Mouse (Mus musculus) heart, embryonic 15.5 days (tissue): Measurements from ENCODE around the gene Vma21-ps. TPM values are rescaled to one million over a fixed set of nuclear protein-coding genes. Genes with fewer than 3 reads are reported as not detected.
"Not testable (repeated sequence)": the region's sequence is repeated elsewhere in the genome, so short reads cannot be mapped to it uniquely, and the experiment has no call there.

Experiments
- ATAC-seq: fragments of 200-750 bp; cut with Nextera tagmentation; replicated peaks from 2 replicates; pipeline ENCODE4 v1.8.0; 2017; ENCODE audit warnings: low read depth, moderate TSS enrichment; ENCODE audit not compliant: insufficient number of reproducible peaks, insufficient read depth, low FRiP score
- H3K27ac ChIP-seq: fragments of 300-500 bp; sonication (generic); 2 replicates; pipeline ENCODE4 v1.5.1; 2015; ENCODE audit warnings: mild to moderate bottlenecking, inconsistent platforms
- H3K27me3 ChIP-seq: fragments of 300-500 bp; sonication (generic); 2 replicates; pipeline ENCODE4 v1.6.1; 2015; ENCODE audit warnings: inconsistent platforms
- H3K36me3 ChIP-seq: fragments of 300-500 bp; sonication (generic); 2 replicates; pipeline ENCODE4 v1.6.1; 2015; ENCODE audit warnings: mild to moderate bottlenecking, inconsistent platforms
- H3K4me1 ChIP-seq: fragments of 300-500 bp; sonication (generic); replicated peaks from 2 replicates; pipeline ENCODE4 v1.6.1; 2015; ENCODE audit warnings: inconsistent platforms
- H3K4me2 ChIP-seq: fragments of 300-500 bp; sonication (generic); 2 replicates; pipeline ENCODE4 v1.6.1; 2015; ENCODE audit warnings: inconsistent platforms, mild to moderate bottlenecking, moderate library complexity
- H3K4me3 ChIP-seq: fragments of 300-500 bp; sonication (generic); 2 replicates; pipeline ENCODE4 v1.5.1; 2015; ENCODE audit warnings: mild to moderate bottlenecking, inconsistent platforms
- H3K9ac ChIP-seq: fragments of 300-500 bp; sonication (generic); 2 replicates; pipeline ENCODE4 v1.6.1; 2015; ENCODE audit warnings: mild to moderate bottlenecking, inconsistent platforms
- H3K9me3 ChIP-seq: fragments of 300-500 bp; sonication (generic); replicated peaks from 2 replicates; pipeline ENCODE4 v1.6.1; 2016; ENCODE audit warnings: inconsistent platforms
- WGBS: fragments of 180-500 bp; shearing (Covaris S2); methylation state at CpG from one replicate; pipeline ENCODE4 v1.1.7; 2015; ENCODE audit warnings: mixed read lengths; 5-methylcytosine and 5-hydroxymethylcytosine counted together
- polyA plus RNA-seq: library from polyadenylated mRNA; unstranded; fragments of >200 nt; fragmentation: Nextera tagmentation; extraction: Ambion mirVana; gene quantifications from 2 replicates; pipeline ENCODE4 v1.2.1, GENCODE M21; 2015

Vma21-ps gene
- 1.5 and 1.8 TPM in 2 replicates for polyA plus RNA-seq

GRCm38 (mm10) chr4:52497144-52497543, at the start of gene Vma21-ps:
TSS of gene Vma21-ps (minus strand) at chr4:52497244.
- not testable (repeated sequence) for H3K36me3 ChIP-seq, H3K27ac ChIP-seq, H3K4me3 ChIP-seq, H3K9me3 ChIP-seq, H3K9ac ChIP-seq, ATAC-seq, H3K27me3 ChIP-seq, H3K4me1 ChIP-seq, H3K4me2 ChIP-seq
- WGBS, result 91% methylated on average over 10 of the region's 10 CpGs

GRCm38 (mm10) chr4:52543001-52543400, 46.0 kb upstream of the Vma21-ps start:
- Histone ChIP-seq H3K9me3 (no peaks in the 10 kb centered on the region), H3K27me3 (no peaks in the 10 kb centered on the region), H3K9ac (no peak overlapping the region), H3K36me3 (no peaks in the 10 kb centered on the region), H3K4me2 (no peak overlapping the region), H3K4me3 (no peak overlapping the region), H3K27ac (no peak overlapping the region), H3K4me1 (no peaks in the 10 kb centered on the region)
- no peak for ATAC-seq
- 86% methylated on average over 3 of the region's 3 CpGs for WGBS

GRCm38 (mm10) chr4:52530636-52531035, 33.6 kb upstream of the Vma21-ps start:
- Histone ChIP-seq H3K4me3 (no peak overlapping the region), H3K9me3 (no peaks in the 10 kb centered on the region), H3K4me2 (no peak overlapping the region), H3K4me1 (no peaks in the 10 kb centered on the region), H3K36me3 (no peaks in the 10 kb centered on the region), H3K9ac (no peak overlapping the region), H3K27ac (no peak overlapping the region), H3K27me3 (no peaks in the 10 kb centered on the region)
- 54% methylated on average over 2 of the region's 2 CpGs for WGBS
- ATAC-seq, result no peak

GRCm38 (mm10) chr4:52526464-52526863, 29.4 kb upstream of the Vma21-ps start:
- ATAC-seq, result no peak
- H3K9me3 ChIP-seq, result no peaks in the 10 kb centered on the region

GRCm38 (mm10) chr4:52519301-52519700, 22.3 kb upstream of the Vma21-ps start:
- Histone ChIP-seq H3K36me3 (no peaks in the 10 kb centered on the region), H3K27me3 (no peaks in the 10 kb centered on the region), H3K4me1 (no peaks in the 10 kb centered on the region), H3K9ac (no peak overlapping the region), H3K4me3 (no peak overlapping the region), H3K27ac (no peak overlapping the region), H3K4me2 (no peak overlapping the region), H3K9me3 (no peaks in the 10 kb centered on the region)
- 78% methylated on average over 5 of the region's 5 CpGs for WGBS
- ATAC-seq, result no peak

More at GRCm38 (mm10) chr4:52526464-52526863, 29.4 kb upstream of the Vma21-ps start:
- H3K4me1 ChIP-seq, result no peaks in the 10 kb centered on the region
- H3K4me3 ChIP-seq, result no peak overlapping the region
- H3K27ac ChIP-seq, result no peak overlapping the region
- H3K36me3 ChIP-seq, result no peaks in the 10 kb centered on the region
- no peak overlapping the region for H3K9ac ChIP-seq
- H3K27me3 ChIP-seq, result no peaks in the 10 kb centered on the region
- H3K4me2 ChIP-seq, result no peak overlapping the region
- 72% methylated on average over 5 of the region's 5 CpGs for WGBS

GRCm38 (mm10) chr4:52517580-52517979, 20.5 kb upstream of the Vma21-ps start:
- Histone ChIP-seq H3K27ac (no peak overlapping the region), H3K36me3 (no peaks in the 10 kb centered on the region), H3K9me3 (no peaks in the 10 kb centered on the region), H3K27me3 (no peaks in the 10 kb centered on the region), H3K9ac (no peak overlapping the region), H3K4me2 (no peak overlapping the region), H3K4me1 (no peaks in the 10 kb centered on the region), H3K4me3 (no peak overlapping the region)
- 19% methylated on average over 4 of the region's 4 CpGs for WGBS
- no peak for ATAC-seq

- ATAC-seq, result no peak
- Histone ChIP-seq H3K4me3 (no peak overlapping the region), H3K9me3 (no peaks in the 10 kb centered on the region), H3K27ac (no peak overlapping the region), H3K4me2 (no peak overlapping the region), H3K27me3 (no peaks in the 10 kb centered on the region), H3K4me1 (no peaks in the 10 kb centered on the region), H3K36me3 (peaks cover 25% of the 10 kb centered on the region), H3K9ac (no peak overlapping the region)
- WGBS, result 93% methylated on average over 4 of the region's 4 CpGs
Observed at GRCm38 (mm10) chr4:52487486-52487885, 9.6 kb downstream of the Vma21-ps start.

GRCm38 (mm10) chr4:52473431-52473830, 23.6 kb downstream of the Vma21-ps start:
- Histone ChIP-seq H3K4me3 (no peak overlapping the region), H3K36me3 (peaks cover 54% of the 10 kb centered on the region), H3K27me3 (no peaks in the 10 kb centered on the region), H3K4me1 (no peaks in the 10 kb centered on the region), H3K9ac (no peak overlapping the region), H3K9me3 (no peaks in the 10 kb centered on the region), H3K27ac (no peak overlapping the region), H3K4me2 (no peak overlapping the region)
- WGBS, result 83% methylated on average over 3 of the region's 3 CpGs
- ATAC-seq, result no peak

- H3K27me3 ChIP-seq, result no peaks in the 10 kb centered on the region
- no peak overlapping the region for H3K4me2 ChIP-seq
- H3K4me3 ChIP-seq, result no peak overlapping the region
- H3K4me1 ChIP-seq, result no peaks in the 10 kb centered on the region
- H3K36me3 ChIP-seq, result peaks cover 39% of the 10 kb centered on the region
- 85% methylated on average over 5 of the region's 5 CpGs for WGBS
- no peak for ATAC-seq
- H3K27ac ChIP-seq, result no peak overlapping the region
- H3K9ac ChIP-seq, result no peak overlapping the region
- H3K9me3 ChIP-seq, result no peaks in the 10 kb centered on the region
Observed at GRCm38 (mm10) chr4:52461321-52461720, 35.7 kb downstream of the Vma21-ps start.

GRCm38 (mm10) chr4:52459726-52460125, 37.3 kb downstream of the Vma21-ps start:
- Histone ChIP-seq H3K4me3 (no peak overlapping the region), H3K9ac (no peak overlapping the region), H3K27ac (no peak overlapping the region), H3K4me2 (no peak overlapping the region), H3K9me3 (no peaks in the 10 kb centered on the region), H3K4me1 (no peaks in the 10 kb centered on the region), H3K27me3 (no peaks in the 10 kb centered on the region), H3K36me3 (peaks cover 33% of the 10 kb centered on the region)
- WGBS, result 93% methylated on average over 1 of the region's 1 CpGs
- no peak for ATAC-seq
